Mouse (Mus musculus) olfactory bulb, adult 2 months (tissue): ENCODE measurements around the gene Trim10.

Source experiments
- CTCF ChIP-seq: fragments of 200-500 bp; IDR thresholded peaks from 2 replicates; pipeline ENCODE4 v1.5.1; 2012; ENCODE audit warnings: low read depth, mild to moderate bottlenecking, low read length, moderate library complexity; ENCODE audit not compliant: insufficient read depth
- POLR2A ChIP-seq: fragments of 200-500 bp; IDR thresholded peaks from 2 replicates; pipeline ENCODE4 v1.6.1; 2012; ENCODE audit warnings: mild to moderate bottlenecking, low read depth, low read length, moderate library complexity; ENCODE audit not compliant: insufficient read depth

DNA sequence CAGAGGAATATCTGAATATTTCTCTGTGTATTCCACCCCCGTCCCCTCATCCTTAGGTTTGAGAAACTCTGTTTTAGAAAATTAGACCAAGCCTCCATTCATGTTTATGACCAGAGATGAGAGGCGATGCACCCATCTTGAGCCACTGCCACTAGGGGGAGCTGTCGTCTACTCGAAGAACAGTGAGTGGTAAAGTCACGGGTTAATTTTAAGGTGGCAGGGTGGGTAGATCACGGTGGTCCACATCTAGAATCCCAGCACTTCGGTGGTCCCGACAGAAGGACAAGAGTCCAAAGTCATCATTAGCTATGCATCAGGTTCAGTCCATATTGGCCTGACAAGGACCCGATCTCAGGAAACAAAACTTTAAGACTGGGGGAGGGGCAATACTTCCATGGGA, 45.7 kb downstream of the Trim10 start:
- TF ChIP-seq CTCF, result peak; percentile 41; the same call in 1 of the 2 replicates
- TF ChIP-seq POLR2A, result no peak
